Mouse (Mus musculus): ENCODE measurements at regions not wholly inside any gene's neighbourhood (a gene's known extent, or its start where the extent isn't known, plus 50 kb on each side); places are given as distances from the start of the nearest gene placed in this dataset.

DNA sequence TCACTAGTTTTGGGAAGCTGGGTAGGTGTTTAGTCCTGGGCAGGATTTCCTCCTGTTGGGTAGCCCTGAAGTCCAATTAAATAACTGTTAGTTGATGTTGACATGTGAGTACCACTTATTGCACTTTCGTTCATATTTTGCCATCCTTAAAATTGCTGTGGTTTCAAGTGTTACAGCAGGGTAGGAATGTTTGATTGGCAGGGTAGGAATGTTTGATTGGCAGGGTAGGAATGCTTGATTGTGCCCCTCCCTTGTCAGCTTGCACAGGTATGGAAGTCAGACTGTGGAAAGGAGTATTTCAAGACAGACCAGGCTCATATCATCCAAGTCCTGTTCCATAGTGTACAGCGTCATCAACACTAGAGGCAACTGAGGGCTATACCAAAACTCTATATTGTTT, 745.6 kb upstream of the Frg1 start:
- no peak for DNase-seq (ENCODE audit: extremely low spot score in 1 of 2, low spot score in 2 of 2)
- intact Hi-C loops (cut with DNase I), result no loop called here

GRCm38 (mm10) chr8:42157006-42157405, 740.1 kb upstream of the Frg1 start:
- intact Hi-C loops (cut with DNase I), result no loop called here
- DNase-seq (ENCODE audit: extremely low spot score in 1 of 2, low spot score in 2 of 2), result no peak

- intact Hi-C loops (cut with DNase I), result no loop called here
- no peak for DNase-seq (ENCODE audit: extremely low spot score in 1 of 2, low spot score in 2 of 2)
These were observed 739.7 kb upstream of the Frg1 start for GRCm38 (mm10) chr8:42156588-42156987.

GRCm38 (mm10) chr8:42144685-42145084, 727.8 kb upstream of the Frg1 start:
- no peak for DNase-seq (ENCODE audit: extremely low spot score in 1 of 2, low spot score in 2 of 2)
- intact Hi-C loops (cut with DNase I), result no loop called here

DNA sequence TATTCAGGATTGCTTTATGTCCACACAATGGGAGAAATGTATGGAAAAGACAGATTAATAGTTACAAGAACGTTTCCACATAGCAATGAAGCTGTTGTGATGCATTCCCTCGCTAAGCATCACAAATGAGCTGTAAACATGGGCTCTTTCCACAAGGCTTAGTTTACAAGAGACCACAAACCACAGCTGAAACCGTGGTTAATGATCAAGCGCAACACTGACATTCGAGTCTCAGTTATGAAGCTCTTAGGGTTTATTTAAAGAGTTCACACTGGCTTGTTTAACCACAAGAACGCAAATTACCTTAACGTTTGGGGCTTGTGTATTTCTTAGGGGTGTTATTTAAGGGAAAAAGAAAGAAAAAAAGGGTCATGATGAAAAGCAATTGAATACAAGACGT, 727.3 kb upstream of the Frg1 start:
- DNase-seq (ENCODE audit: extremely low spot score in 1 of 2, low spot score in 2 of 2), result no peak
- intact Hi-C loops (cut with DNase I), result no loop called here

DNA sequence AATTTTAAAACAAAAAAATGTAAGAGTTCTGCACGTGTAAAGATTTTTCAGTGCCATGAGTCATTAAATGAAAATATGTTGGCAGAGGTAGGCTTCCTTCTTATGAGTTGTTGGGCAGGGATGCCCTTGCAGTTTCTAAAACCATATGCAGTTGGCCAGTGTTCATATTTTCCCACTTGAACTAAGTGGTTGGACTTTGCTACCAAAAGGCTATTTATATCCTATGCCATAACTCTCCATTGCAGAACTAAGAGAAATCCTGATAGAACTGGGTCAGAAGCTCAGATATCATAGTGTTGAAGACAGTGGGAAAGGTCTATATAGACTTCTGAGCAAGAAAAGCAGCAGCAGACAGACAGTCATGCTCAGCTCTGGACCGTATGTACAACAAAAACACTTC, 690.7 kb upstream of the Frg1 start:
- no peak for DNase-seq (ENCODE audit: extremely low spot score in 1 of 2, low spot score in 2 of 2)
- intact Hi-C loops (cut with DNase I), result no loop called here

GRCm38 (mm10) chr8:42069314-42069713, 652.4 kb upstream of the Frg1 start:
- DNase-seq (ENCODE audit: extremely low spot score in 1 of 2, low spot score in 2 of 2), result no peak
- intact Hi-C loops (cut with DNase I), result no loop called here

DNA sequence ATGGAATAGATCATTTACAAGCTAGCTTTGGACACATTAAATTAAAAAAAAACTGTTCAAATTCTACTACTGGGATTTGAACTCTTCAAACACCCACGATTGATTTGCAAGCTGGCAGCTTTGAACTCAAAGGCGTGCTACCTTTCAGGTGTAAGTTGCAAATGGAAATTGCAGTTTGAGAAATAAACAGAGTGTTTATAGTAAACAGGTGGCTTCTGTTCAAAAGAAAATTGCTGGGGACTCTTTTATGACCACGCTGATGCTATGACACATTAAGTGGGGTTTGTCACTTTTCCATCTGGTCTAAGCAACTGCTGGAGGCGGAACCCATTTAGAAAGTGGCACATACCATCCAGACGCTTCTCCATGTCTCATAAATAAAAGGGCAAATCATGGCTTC, 626.7 kb upstream of the Frg1 start:
- intact Hi-C loops (cut with DNase I), result no loop called here
- no peak for DNase-seq (ENCODE audit: extremely low spot score in 1 of 2, low spot score in 2 of 2)

- intact Hi-C loops (cut with DNase I), result no loop called here
- DNase-seq (ENCODE audit: extremely low spot score in 1 of 2, low spot score in 2 of 2), result no peak
These were observed 622.4 kb upstream of the Frg1 start for GRCm38 (mm10) chr8:42039245-42039644.

GRCm38 (mm10) chr8:42026934-42027333, 610.1 kb upstream of the Frg1 start:
- intact Hi-C loops (cut with DNase I), result no loop called here
- DNase-seq (ENCODE audit: extremely low spot score in 1 of 2, low spot score in 2 of 2), result no peak

DNA sequence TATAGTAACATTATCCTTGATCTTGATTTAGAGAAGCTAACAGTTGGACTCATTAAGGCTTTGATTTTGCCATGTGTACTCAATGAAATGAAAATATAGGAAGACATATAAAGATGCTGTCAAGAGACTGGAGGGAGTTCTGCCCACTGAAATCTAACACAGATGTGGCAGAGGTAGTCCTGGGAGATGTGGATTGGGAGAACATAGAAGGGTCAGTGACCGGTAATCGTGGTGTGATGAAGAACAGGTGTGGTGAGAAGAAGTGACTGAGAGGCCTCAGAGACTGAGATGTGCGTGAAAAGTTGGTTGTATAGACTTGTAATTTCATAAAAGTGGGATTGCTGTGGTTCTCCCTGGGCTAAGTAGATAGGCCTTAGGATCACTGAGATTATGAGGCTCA, 600.9 kb upstream of the Frg1 start:
- intact Hi-C loops (cut with DNase I), result no loop called here
- DNase-seq (ENCODE audit: extremely low spot score in 1 of 2, low spot score in 2 of 2), result no peak

DNA sequence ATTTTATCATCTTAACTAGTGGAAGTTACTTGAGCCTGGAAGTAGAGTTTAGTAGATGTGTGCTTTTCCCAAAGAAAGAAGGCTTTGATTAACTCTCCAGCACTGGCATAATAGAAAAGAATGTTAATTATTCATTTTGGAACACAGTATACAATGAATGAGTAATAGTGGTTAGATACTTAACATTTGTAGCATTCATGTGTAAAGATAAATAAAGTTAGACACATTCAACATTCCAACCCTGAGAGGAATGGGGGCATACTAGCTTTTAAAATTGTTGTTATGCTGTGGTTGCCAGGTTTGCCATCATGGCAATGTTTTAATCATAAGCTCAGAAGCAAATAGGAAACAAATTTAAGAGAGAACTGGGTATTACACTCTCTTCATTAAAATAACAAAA, 586.3 kb upstream of the Frg1 start:
- intact Hi-C loops (cut with DNase I), result no loop called here
- DNase-seq (ENCODE audit: extremely low spot score in 1 of 2, low spot score in 2 of 2), result no peak

DNA sequence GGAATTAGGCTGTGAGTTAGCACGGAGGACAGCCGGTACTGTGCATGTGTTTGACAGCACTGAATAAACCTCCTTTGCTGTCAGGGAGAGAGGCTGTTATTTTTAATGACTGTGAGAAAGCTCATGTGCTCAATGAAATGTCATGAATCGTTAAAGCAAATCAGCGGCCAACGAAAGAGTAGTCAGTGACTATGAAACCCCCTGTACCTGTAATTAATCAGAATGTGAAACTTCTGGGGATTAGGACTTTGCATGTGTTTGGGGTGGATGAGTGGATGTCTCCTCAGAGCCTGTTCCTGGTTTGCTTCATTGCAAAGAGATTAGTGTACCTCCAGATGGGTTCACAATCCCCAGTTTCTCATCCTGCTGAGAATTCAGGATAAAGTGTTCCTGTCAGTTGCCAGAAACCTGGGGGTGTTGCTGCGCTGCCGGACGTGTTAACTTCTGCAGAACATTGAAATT, 572.2 kb upstream of the Frg1 start:
- intact Hi-C loops (cut with DNase I), result no loop called here
- no peak for DNase-seq (ENCODE audit: extremely low spot score in 1 of 2, low spot score in 2 of 2)

- intact Hi-C loops (cut with DNase I), result no loop called here
These were observed 571.3 kb upstream of the Frg1 start for GRCm38 (mm10) chr8:41988216-41988615.

GRCm38 (mm10) chr8:41987417-41987816, 570.5 kb upstream of the Frg1 start:
- DNase-seq (ENCODE audit: extremely low spot score in 1 of 2, low spot score in 2 of 2), result no peak
- intact Hi-C loops (cut with DNase I), result no loop called here

More at GRCm38 (mm10) chr8:41988216-41988615, 571.3 kb upstream of the Frg1 start:
- no peak for DNase-seq (ENCODE audit: extremely low spot score in 1 of 2, low spot score in 2 of 2)

DNA sequence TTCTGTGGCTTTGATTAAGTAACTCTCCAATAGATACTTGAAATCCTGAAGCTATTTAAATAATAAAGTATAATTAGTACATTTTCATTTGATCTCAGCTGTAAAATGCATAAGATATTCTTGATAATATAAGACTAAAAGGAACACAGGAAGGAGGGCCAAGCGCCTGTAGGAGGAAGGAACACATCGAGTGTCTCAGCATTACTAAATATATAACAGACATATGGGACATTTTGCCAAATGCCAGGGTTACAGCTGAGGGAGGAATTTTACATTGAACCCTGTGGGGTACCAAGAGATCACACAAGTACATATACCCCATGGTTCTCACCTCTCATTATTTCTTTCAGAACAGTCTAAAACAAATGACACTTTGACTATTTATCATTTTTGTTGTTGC, 555.5 kb upstream of the Frg1 start:
- intact Hi-C loops (cut with DNase I), result no loop called here
- DNase-seq (ENCODE audit: extremely low spot score in 1 of 2, low spot score in 2 of 2), result no peak

- DNase-seq (ENCODE audit: extremely low spot score in 1 of 2, low spot score in 2 of 2), result no peak
- intact Hi-C loops (cut with DNase I), result no loop called here
These were observed 553.7 kb upstream of the Frg1 start for GRCm38 (mm10) chr8:41970536-41970935.

DNA sequence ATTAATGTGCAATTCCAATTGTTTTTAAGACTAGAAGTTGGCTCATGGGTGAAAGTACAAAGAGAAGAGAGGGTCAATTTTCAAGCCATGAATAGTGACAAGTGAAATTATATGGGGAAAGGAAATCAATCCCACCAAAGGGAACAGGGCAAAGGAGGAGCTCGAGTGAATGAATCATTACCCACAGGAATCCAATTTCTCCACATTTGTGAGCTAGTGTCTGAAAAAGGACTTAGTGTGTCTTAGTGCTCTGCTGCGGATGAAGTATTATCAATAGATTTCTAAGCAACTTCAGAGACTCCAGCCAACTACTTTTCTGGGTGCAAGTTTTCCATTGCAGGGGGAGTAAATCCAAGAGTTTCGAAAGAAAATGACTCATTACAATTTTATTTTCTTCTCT, 552.5 kb upstream of the Frg1 start:
- no peak for DNase-seq (ENCODE audit: extremely low spot score in 1 of 2, low spot score in 2 of 2)
- intact Hi-C loops (cut with DNase I), result no loop called here

DNA sequence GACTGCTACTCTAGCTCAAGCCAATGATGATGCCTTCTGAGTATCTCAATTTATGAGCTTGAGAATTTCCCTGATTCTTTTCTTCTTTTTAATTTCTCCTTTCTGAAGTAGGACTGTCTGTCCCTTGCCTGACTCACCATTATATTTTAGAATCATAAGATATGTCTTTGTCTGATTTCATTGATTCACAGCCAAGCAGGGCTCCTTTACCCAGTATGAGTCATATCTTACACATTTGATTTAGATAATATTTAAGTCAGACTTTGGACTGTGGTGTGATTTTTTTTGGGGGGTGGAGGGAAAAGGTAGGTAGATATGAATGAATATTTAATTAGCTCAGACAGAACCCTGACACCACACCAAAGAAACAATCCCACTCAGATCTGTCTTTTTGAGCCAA, 547.2 kb upstream of the Frg1 start:
- intact Hi-C loops (cut with DNase I), result no loop called here
- DNase-seq (ENCODE audit: extremely low spot score in 1 of 2, low spot score in 2 of 2), result no peak

DNA sequence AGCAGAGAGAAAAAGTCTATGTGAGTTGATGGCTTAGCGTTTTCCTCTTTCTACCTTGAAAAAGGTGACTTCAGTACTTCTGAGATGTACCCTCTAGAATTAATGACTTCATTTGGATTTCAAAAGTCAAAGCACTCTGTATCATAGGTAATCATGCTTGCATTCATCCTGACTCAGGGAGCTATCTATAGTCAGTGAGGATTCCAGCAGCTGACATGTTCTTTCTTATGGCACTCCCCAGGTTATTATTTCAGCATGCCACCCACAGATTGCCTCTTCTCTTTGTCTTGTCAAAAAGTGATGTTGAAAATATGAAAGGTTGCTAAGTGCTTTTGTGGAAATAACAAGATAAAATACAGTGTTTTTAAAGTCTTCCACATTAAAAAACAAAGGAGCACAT, 540.0 kb upstream of the Frg1 start:
- DNase-seq (ENCODE audit: extremely low spot score in 1 of 2, low spot score in 2 of 2), result no peak
- intact Hi-C loops (cut with DNase I), result no loop called here

DNA sequence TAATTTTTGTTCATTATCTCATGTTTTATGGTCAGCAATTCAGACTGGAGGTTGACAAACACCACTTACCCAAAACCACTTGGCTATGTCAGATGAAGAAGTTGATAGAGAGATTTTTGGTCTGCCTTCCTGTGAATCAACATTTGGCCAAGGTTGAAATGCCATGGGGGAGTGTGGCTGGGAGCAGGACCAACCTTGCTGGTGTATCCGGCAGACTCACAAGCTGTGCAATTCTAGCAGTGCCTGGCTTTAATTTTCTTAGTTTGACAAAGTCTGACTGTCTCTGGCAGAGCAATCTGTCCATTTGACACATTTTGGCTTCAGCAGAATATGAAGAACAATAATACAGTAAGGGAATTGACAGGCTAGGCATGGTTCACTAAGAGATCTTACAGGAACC, 533.9 kb upstream of the Frg1 start:
- intact Hi-C loops (cut with DNase I), result no loop called here
- DNase-seq (ENCODE audit: extremely low spot score in 1 of 2, low spot score in 2 of 2), result no peak

- intact Hi-C loops (cut with DNase I), result no loop called here
These were observed 522.4 kb upstream of the Frg1 start for GRCm38 (mm10) chr8:41939298-41939697.

More at GRCm38 (mm10) chr8:41939298-41939697, 522.4 kb upstream of the Frg1 start:
- no peak for DNase-seq (ENCODE audit: extremely low spot score in 1 of 2, low spot score in 2 of 2)
